Mouse (Mus musculus): ENCODE data around the gene Fam81b.

GRCm38 (mm10) chr13:76214928-76215327, 89.9 kb downstream of the Fam81b start:
- TF ChIP-seq CTCF (IDR thresholded peaks at IDR 0.05; ENCODE audit: borderline replicate concordance, insufficient read depth, low read depth, low read length) (no peak), POLR2A (IDR thresholded peaks at IDR 0.05; ENCODE audit: borderline replicate concordance, insufficient read depth, low read length) (no peak)

Data from cerebellum, adult 2 months (tissue).